ENCODE assay signal across 33 mouse cellular contexts in genomic region chr1:74960059-74960458, GRCm38 (mm10). TPM values are rescaled to one million over a fixed set of nuclear protein-coding genes. Genes with fewer than 3 reads are reported as not detected.
DNase-seq lines count a peak whose midpoint lies in the region; ATAC-seq and TF ChIP-seq lines count a peak whose summit lies in the region.
"Had no signal": no experiment of that assay in that cellular context is flagged by ENCODE, and none has a peak within 500 bp of the region (broad histone marks: within the 10 kb centered on the region; RNA-seq: fewer than 3 reads in every experiment).

No protein-coding gene starts in this region.

- peaks cover 3% of the 10 kb centered on the region; the same call in 1 of the 2 replicates for H3K27me3 ChIP-seq in heart, adult 2 months (ENCODE audit: control insufficient read depth, insufficient read depth, low read length)
- peaks cover 9% of the 10 kb centered on the region; the same call in 1 of the 2 replicates for H3K27me3 ChIP-seq in intestine, embryonic 14.5 days (replicated peaks; ENCODE audit: control insufficient read depth, insufficient read depth, low read length)
- no peaks in the 10 kb centered on the region for H3K27me3 ChIP-seq in intestine, postnatal 0 days (replicated peaks; ENCODE audit: control insufficient read depth, insufficient read depth, low read length)
- H3K27me3 ChIP-seq in stomach, postnatal 0 days (ENCODE audit: control insufficient read depth, insufficient read depth, low read length): no peaks in the 10 kb centered on the region
- peaks cover 40% of the 10 kb centered on the region for H3K27me3 ChIP-seq in forebrain, embryonic 12.5 days

- no peaks in the 10 kb centered on the region for H3K36me3 ChIP-seq in heart, adult 2 months (ENCODE audit: control insufficient read depth, insufficient read depth, low read length)
- no peaks in the 10 kb centered on the region for H3K36me3 ChIP-seq in intestine, embryonic 14.5 days (ENCODE audit: control insufficient read depth, insufficient read depth, low read length)
- H3K36me3 ChIP-seq in intestine, postnatal 0 days (ENCODE audit: control insufficient read depth, insufficient read depth): no peaks in the 10 kb centered on the region
- H3K36me3 ChIP-seq in stomach, postnatal 0 days (ENCODE audit: control insufficient read depth, insufficient read depth, low read length): no peaks in the 10 kb centered on the region
- no peaks in the 10 kb centered on the region for H3K36me3 ChIP-seq in forebrain, embryonic 12.5 days (replicated peaks)
- H3K36me3 ChIP-seq: forebrain, embryonic 10.5 days; forebrain, embryonic 15.5 days; G1E; hindbrain, embryonic 12.5 days; hindbrain, embryonic 15.5 days had no signal

- intact Hi-C loops in heart, adult 2 months (cut with DNase I): no loop called here

- WGBS in heart, adult 2 months: 77% methylated on average over 7 of the region's 7 CpGs
- 82% methylated on average over 7 of the region's 7 CpGs for WGBS in intestine, embryonic 14.5 days
- WGBS in intestine, postnatal 0 days: 47% methylated on average over 7 of the region's 7 CpGs
- 63% methylated on average over 7 of the region's 7 CpGs for WGBS in stomach, postnatal 0 days
- 92% methylated on average over 7 of the region's 7 CpGs for WGBS in forebrain, embryonic 12.5 days

- no peak overlapping the region for H3K27ac ChIP-seq in heart, adult 2 months
- H3K27ac ChIP-seq in intestine, embryonic 14.5 days (ENCODE audit: low read depth): 0 out of 2 replicates have a peak overlapping the region, but pooled peaks have one; percentile 18
- H3K27ac ChIP-seq in intestine, postnatal 0 days (ENCODE audit: low read depth, low read length): peak overlapping the region; percentile 57
- H3K27ac ChIP-seq in stomach, postnatal 0 days (replicated peaks): peak overlapping the region; percentile 53
- H3K27ac ChIP-seq in forebrain, embryonic 12.5 days: no peak overlapping the region
- H3K27ac ChIP-seq: forebrain, embryonic 10.5 days; forebrain, embryonic 15.5 days; hindbrain, embryonic 12.5 days; hindbrain, embryonic 15.5 days had no signal

- H3K4me3 ChIP-seq in heart, adult 2 months: no peak overlapping the region
- H3K4me3 ChIP-seq in intestine, embryonic 14.5 days (ENCODE audit: low read depth, low read length): no peak overlapping the region
- no peak overlapping the region for H3K4me3 ChIP-seq in intestine, postnatal 0 days (ENCODE audit: low read depth, low read length)
- no peak overlapping the region for H3K4me3 ChIP-seq in stomach, postnatal 0 days (ENCODE audit: low read depth, low read length)
- no peak overlapping the region for H3K4me3 ChIP-seq in forebrain, embryonic 12.5 days (replicated peaks)
- H3K4me3 ChIP-seq: forebrain, embryonic 10.5 days; forebrain, embryonic 15.5 days; hindbrain, embryonic 12.5 days; hindbrain, embryonic 15.5 days had no signal

- DNase-seq in heart, adult 11 months: peak; percentile 88
- DNase-seq in heart, adult 2 months: no peak
- no peak for DNase-seq in intestine, embryonic 14.5 days (ENCODE audit: low spot score)
- DNase-seq in stomach, postnatal 0 days (ENCODE audit: low spot score): peak; percentile 36
- DNase-seq in layer of hippocampus, adult 18-20 months (ENCODE audit: low spot score in 2 of 2): no peak
- no peak for DNase-seq in cerebellum, adult 11 months
- DNase-seq: adrenal gland, adult 2 months; adrenal gland, postnatal 14 days; B cell, adult 2 months; cerebellum, adult 11-12 months; cerebellum, adult 8-10 months; cerebellum, postnatal 10 days; cerebellum, postnatal 36 days; embryo, embryonic 11 days; gastrocnemius, postnatal 25 days had no signal

- no peak overlapping the region for H3K9ac ChIP-seq in heart, adult 2 months (ENCODE audit: low read depth, low read length)
- no peak overlapping the region for H3K9ac ChIP-seq in intestine, embryonic 14.5 days (ENCODE audit: low read length)
- H3K9ac ChIP-seq in intestine, postnatal 0 days (ENCODE audit: low read depth, low read length): no peak overlapping the region
- no peak overlapping the region for H3K9ac ChIP-seq in stomach, postnatal 0 days (ENCODE audit: low read length)
- H3K9ac ChIP-seq in forebrain, embryonic 12.5 days: no peak overlapping the region
- H3K9ac ChIP-seq: forebrain, embryonic 15.5 days; hindbrain, embryonic 12.5 days; hindbrain, embryonic 15.5 days had no signal

- H3K4me1 ChIP-seq in heart, adult 2 months (ENCODE audit: control insufficient read depth, insufficient read depth, low read length): no peaks in the 10 kb centered on the region
- H3K4me1 ChIP-seq in intestine, embryonic 14.5 days (replicated peaks; ENCODE audit: control insufficient read depth, insufficient read depth, low read length): peaks cover 4% of the 10 kb centered on the region
- peaks cover 5% of the 10 kb centered on the region for H3K4me1 ChIP-seq in intestine, postnatal 0 days (replicated peaks; ENCODE audit: control insufficient read depth, insufficient read depth, low read length)
- no peaks in the 10 kb centered on the region for H3K4me1 ChIP-seq in stomach, postnatal 0 days (replicated peaks; ENCODE audit: control insufficient read depth, insufficient read depth)
- peaks cover 5% of the 10 kb centered on the region; the same call in 1 of the 2 replicates for H3K4me1 ChIP-seq in forebrain, embryonic 12.5 days

- TF ChIP-seq CTCF in heart, adult 2 months (IDR thresholded peaks at IDR 0.05): no peak
- no peak for TF ChIP-seq CTCF in intestine, postnatal 0 days (IDR thresholded peaks at IDR 0.05; ENCODE audit: low read depth)
- no peak for TF ChIP-seq CTCF in stomach, postnatal 0 days (IDR thresholded peaks at IDR 0.05; ENCODE audit: low read depth)

- TF ChIP-seq EP300 in heart, adult 2 months (IDR thresholded peaks at IDR 0.05; ENCODE audit: insufficient read depth, low read depth, low read length): no peak
- no peak for TF ChIP-seq EP300 in stomach, postnatal 0 days (optimal IDR thresholded peaks at IDR 0.05)

- ATAC-seq in intestine, embryonic 14.5 days (replicated peaks; ENCODE audit: low FRiP score, low TSS enrichment, low read depth): no peak
- no peak for ATAC-seq in intestine, postnatal 0 days
- no peak for ATAC-seq in stomach, postnatal 0 days (ENCODE audit: low FRiP score, low TSS enrichment)
- no peak for ATAC-seq in forebrain, embryonic 12.5 days (ENCODE audit: low FRiP score)
- ATAC-seq: forebrain, embryonic 15.5 days; Patski had no signal

- H3K9me3 ChIP-seq in intestine, embryonic 14.5 days (ENCODE audit: control insufficient read depth, low read length): no peaks in the 10 kb centered on the region
- no peaks in the 10 kb centered on the region for H3K9me3 ChIP-seq in intestine, postnatal 0 days (ENCODE audit: control insufficient read depth)
- H3K9me3 ChIP-seq in stomach, postnatal 0 days (ENCODE audit: control insufficient read depth, low read length): no peaks in the 10 kb centered on the region
- no peaks in the 10 kb centered on the region for H3K9me3 ChIP-seq in forebrain, embryonic 12.5 days
- H3K9me3 ChIP-seq: forebrain, embryonic 10.5 days; forebrain, embryonic 15.5 days; G1E; hindbrain, embryonic 12.5 days; hindbrain, embryonic 15.5 days had no signal

- H3K79me2 ChIP-seq in heart, adult 2 months (replicated peaks; ENCODE audit: control insufficient read depth, insufficient read depth, low read length): no peaks in the 10 kb centered on the region

- H3K4me2 ChIP-seq in intestine, embryonic 14.5 days (ENCODE audit: low read length): no peak overlapping the region
- H3K4me2 ChIP-seq in intestine, postnatal 0 days (replicated peaks; ENCODE audit: low read depth): no peak overlapping the region
- H3K4me2 ChIP-seq in stomach, postnatal 0 days (replicated peaks; ENCODE audit: low read depth): no peak overlapping the region
- no peak overlapping the region for H3K4me2 ChIP-seq in forebrain, embryonic 12.5 days
- H3K4me2 ChIP-seq: forebrain, embryonic 15.5 days; heart, embryonic 11.5 days; hindbrain, embryonic 12.5 days; hindbrain, embryonic 15.5 days had no signal

- TF ChIP-seq POLR2A in heart, adult 2 months (IDR thresholded peaks at IDR 0.05; ENCODE audit: insufficient read depth, low read depth, low read length): no peak

RNA-seq across cellular contexts. Expression of gene Ihh, which starts 8.6 kb away (rescaled TPM):
- under 1 TPM; 0.14 to 0.16 TPM for total RNA-seq in heart, adult 2 months (2021)
- polyA plus RNA-seq in heart, adult 2 months (2012; rRNA removed): 0.04 and 0.23 TPM in 2 replicates
- 28.8 and 33.7 TPM in 2 replicates for polyA plus RNA-seq in intestine, embryonic 14.5 days (2014; fragmentation: Nextera tagmentation; extraction: Ambion mirVana)
- polyA plus RNA-seq in intestine, postnatal 0 days (2015; fragmentation: Nextera tagmentation; extraction: Ambion mirVana): 24.9 and 25.3 TPM in 2 replicates
- 25.1 and 25.8 TPM in 2 replicates for polyA plus RNA-seq in stomach, postnatal 0 days (2015; fragmentation: Nextera tagmentation; extraction: Ambion mirVana)
- total RNA-seq in layer of hippocampus, adult 18-20 months (2021): under 1 TPM; 0.20 to 0.32 TPM
- polyA plus RNA-seq in forebrain, embryonic 12.5 days (2016; fragmentation: Nextera tagmentation; extraction: Ambion mirVana): 0.19 TPM in 1 of 2 replicates, not detected in the other
- total RNA-seq: CH12.LX; hematopoietic stem cell, adult 5-6 weeks had no signal
- polyA plus RNA-seq: embryonic facial prominence, embryonic 11.5 days; forebrain, embryonic 10.5 days had no signal

RNA-seq across cellular contexts. Expression of gene Cfap65, which starts 24.7 kb away (rescaled TPM):
- not detected for total RNA-seq in heart, adult 2 months (2021)
- polyA plus RNA-seq in heart, adult 2 months (2012; rRNA removed): 0.03 and 2.3 TPM in 2 replicates
- 0.15 and 0.27 TPM in 2 replicates for polyA plus RNA-seq in intestine, embryonic 14.5 days (2014; fragmentation: Nextera tagmentation; extraction: Ambion mirVana)
- 0.03 and 0.04 TPM in 2 replicates for polyA plus RNA-seq in intestine, postnatal 0 days (2015; fragmentation: Nextera tagmentation; extraction: Ambion mirVana)
- 0.04 TPM in 1 of 2 replicates, not detected in the other for polyA plus RNA-seq in stomach, postnatal 0 days (2015; fragmentation: Nextera tagmentation; extraction: Ambion mirVana)
- 1 to 10 TPM; 1.8 to 3.1 TPM for total RNA-seq in layer of hippocampus, adult 18-20 months (2021)
- polyA plus RNA-seq in forebrain, embryonic 12.5 days (2016; fragmentation: Nextera tagmentation; extraction: Ambion mirVana): 0.24 and 0.55 TPM in 2 replicates
- total RNA-seq: adrenal gland, postnatal 14 days; adrenal gland, postnatal 4 days; gastrocnemius, adult 8-10 months; gastrocnemius, postnatal 25 days; heart, adult 8-10 months; heart, postnatal 25 days; hematopoietic stem cell, adult 5-6 weeks had no signal
- polyA plus RNA-seq: embryonic facial prominence, embryonic 11.5 days; G1E; heart, embryonic 11.5 days; heart, embryonic 14.5 days; heart, postnatal 0 days; Patski had no signal

Comparison
In these comparisons a context has a peak if more than half of its experiments do, and no peak if none do; other contexts are left out.
1. DNase-seq: peak in heart, adult 11 months (single experiment) and stomach, postnatal 0 days (single experiment); none in heart, adult 2 months (0 of 2), intestine, embryonic 14.5 days (single experiment), layer of hippocampus, adult 18-20 months (0 of 2) and cerebellum, adult 11 months (single experiment).
2. H3K27ac ChIP-seq: peak in intestine, embryonic 14.5 days (single experiment), intestine, postnatal 0 days (single experiment) and stomach, postnatal 0 days (single experiment); none in heart, adult 2 months (single experiment) and forebrain, embryonic 12.5 days (single experiment).
3. RNA of gene Ihh, which starts 8.6 kb away (polyA plus RNA-seq): 28.8 to 33.7 TPM in intestine, embryonic 14.5 days, 25.1 to 25.8 TPM in stomach, postnatal 0 days and 24.9 to 25.3 TPM in intestine, postnatal 0 days; 0.19 TPM in forebrain, embryonic 12.5 days and 0.04 to 0.23 TPM in heart, adult 2 months; every median in the first group is over 10 times any median in the second.